Mouse (Mus musculus): Measurements from ENCODE around the gene Cdc37. TPM values are rescaled to one million over a fixed set of nuclear protein-coding genes. Genes with fewer than 3 reads are reported as not detected.

Gene Cdc37
- 100 to 1,000 TPM; 116 to 150 (median 135) TPM for total RNA-seq (2022)

- DNase-seq (ENCODE audit: low spot score in 2 of 2): peak; percentile 83 to 91
These were observed at the start of gene Cdc37 for GRCm38 (mm10) chr9:21149654-21150419. TSS of gene Cdc37 (minus strand) at chr9:21149982.

- no peak for DNase-seq (ENCODE audit: low spot score in 2 of 2)
These were observed 49.2 kb upstream of the Cdc37 start for GRCm38 (mm10) chr9:21198960-21199359.

- DNase-seq (ENCODE audit: low spot score in 2 of 2): peak; percentile 42 to 87
These were observed 48.2 kb upstream of the Cdc37 start for GRCm38 (mm10) chr9:21197981-21198380.

GRCm38 (mm10) chr9:21196521-21197433, 47.0 kb upstream of the Cdc37 start:
- peak; percentile 41 to 57 for DNase-seq (ENCODE audit: low spot score in 2 of 2)

- DNase-seq (ENCODE audit: low spot score in 2 of 2): peak in 1 of 2 experiments; percentile 83
These were observed 46.1 kb upstream of the Cdc37 start for GRCm38 (mm10) chr9:21195736-21196505.

- DNase-seq (ENCODE audit: low spot score in 2 of 2): no peak
These were observed 45.2 kb upstream of the Cdc37 start for GRCm38 (mm10) chr9:21194787-21195493.

- no peak for DNase-seq (ENCODE audit: low spot score in 2 of 2)
These were observed 44.0 kb upstream of the Cdc37 start for GRCm38 (mm10) chr9:21193786-21194185.

- DNase-seq (ENCODE audit: low spot score in 2 of 2): no peak
These were observed 40.9 kb upstream of the Cdc37 start for GRCm38 (mm10) chr9:21190670-21191069.

GRCm38 (mm10) chr9:21189905-21190304, 40.1 kb upstream of the Cdc37 start:
- DNase-seq (ENCODE audit: low spot score in 2 of 2): no peak

GRCm38 (mm10) chr9:21185436-21185835, 35.7 kb upstream of the Cdc37 start:
- DNase-seq (ENCODE audit: low spot score in 2 of 2): no peak

GRCm38 (mm10) chr9:21184733-21185132, 35.0 kb upstream of the Cdc37 start:
- no peak for DNase-seq (ENCODE audit: low spot score in 2 of 2)

- no peak for DNase-seq (ENCODE audit: low spot score in 2 of 2)
These were observed 34.2 kb upstream of the Cdc37 start for GRCm38 (mm10) chr9:21183905-21184413.

- DNase-seq (ENCODE audit: low spot score in 2 of 2): no peak
These were observed 33.6 kb upstream of the Cdc37 start for GRCm38 (mm10) chr9:21183421-21183820.

- DNase-seq (ENCODE audit: low spot score in 2 of 2): no peak
These were observed 31.8 kb upstream of the Cdc37 start for GRCm38 (mm10) chr9:21181421-21182220.

GRCm38 (mm10) chr9:21180841-21181240, 31.1 kb upstream of the Cdc37 start:
- DNase-seq (ENCODE audit: low spot score in 2 of 2): no peak

GRCm38 (mm10) chr9:21180402-21180801, 30.6 kb upstream of the Cdc37 start:
- DNase-seq (ENCODE audit: low spot score in 2 of 2): no peak

GRCm38 (mm10) chr9:21172364-21172763, 22.6 kb upstream of the Cdc37 start:
- no peak for DNase-seq (ENCODE audit: low spot score in 2 of 2)

- DNase-seq (ENCODE audit: low spot score in 2 of 2): no peak
These were observed 19.4 kb upstream of the Cdc37 start for GRCm38 (mm10) chr9:21169157-21169556.

- no peak for DNase-seq (ENCODE audit: low spot score in 2 of 2)
These were observed 18.7 kb upstream of the Cdc37 start for GRCm38 (mm10) chr9:21168161-21169123.
